Mouse (Mus musculus) lung, postnatal 0 days (tissue): Measurements from ENCODE around the gene Cfap57.

Experiments used
- CTCF ChIP-seq: IDR thresholded peaks from 2 replicates; pipeline ENCODE4 v1.5.1; 2016; ENCODE audit warnings: antibody characterized with exemption, mild to moderate bottlenecking
- EP300 ChIP-seq: IDR thresholded peaks from 2 replicates; pipeline ENCODE4 v1.6.1; 2016; ENCODE audit warnings: antibody characterized with exemption, mild to moderate bottlenecking, control low read depth

GRCm38 (mm10) chr4:118543592-118544260 lies 76.9 kb downstream of the Cfap57 start, which contains the start of gene Tmem125:
- TF ChIP-seq EP300 (peak; percentile 56), CTCF (no peak)
